Mouse (Mus musculus) olfactory bulb, adult 2 months (tissue): ENCODE data around the gene Nos1.

Source experiments
- CTCF ChIP-seq: fragments of 200-500 bp; IDR thresholded peaks from 2 replicates; pipeline ENCODE4 v1.5.1; 2012; ENCODE audit warnings: low read depth, mild to moderate bottlenecking, low read length, moderate library complexity; ENCODE audit not compliant: insufficient read depth
- POLR2A ChIP-seq: fragments of 200-500 bp; IDR thresholded peaks from 2 replicates; pipeline ENCODE4 v1.6.1; 2012; ENCODE audit warnings: mild to moderate bottlenecking, low read depth, low read length, moderate library complexity; ENCODE audit not compliant: insufficient read depth

DNA sequence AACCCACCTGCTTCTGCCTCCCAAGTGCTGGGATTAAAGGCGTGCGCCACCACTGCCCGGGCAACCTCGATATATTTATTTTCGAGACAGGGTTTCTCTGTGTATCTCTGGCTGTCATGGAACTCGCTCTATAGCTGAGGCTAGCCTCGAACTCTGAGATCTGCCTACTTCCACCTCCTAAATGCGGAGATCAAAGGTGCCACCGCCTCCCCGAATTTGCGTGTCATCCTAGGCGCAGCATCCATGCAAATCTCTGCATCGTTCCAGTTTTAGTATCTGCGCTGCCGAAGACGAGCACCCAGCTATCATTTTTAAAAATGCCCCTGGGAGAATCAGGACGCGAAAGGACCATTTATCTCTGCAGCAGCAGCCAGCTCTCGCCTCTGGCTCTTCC lies 195.4 kb downstream of the Nos1 start:
- TF ChIP-seq CTCF (no peak), POLR2A (no peak)
